In the genomic region with DNA sequence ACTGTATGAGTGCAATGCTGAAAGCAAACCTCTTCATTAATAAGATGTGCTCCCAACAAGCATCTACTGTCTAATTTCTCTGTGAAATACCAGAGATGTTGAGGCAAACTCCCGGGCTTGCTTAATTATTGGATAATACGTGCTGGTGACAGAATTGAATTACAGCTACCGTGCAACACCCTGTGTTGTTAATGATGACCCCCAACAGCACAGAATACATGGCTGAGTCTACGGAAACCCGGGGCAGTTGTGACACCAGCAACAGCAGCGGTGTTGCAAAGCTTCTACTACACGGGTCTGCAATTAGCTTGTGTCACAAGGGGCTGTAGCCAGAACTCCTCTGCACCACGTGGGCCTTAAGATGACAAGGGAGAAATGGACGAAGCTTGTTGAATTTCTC, we compare ENCODE assay signal across 34 mouse cellular contexts.
"Had no signal": no experiment of that assay in that cellular context is flagged by ENCODE, and none has a peak within 500 bp of the region (broad histone marks: within the 10 kb centered on the region; RNA-seq: fewer than 3 reads in every experiment).

No protein-coding gene starts in this region.

- H3K4me2 ChIP-seq: heart, embryonic 11.5 days; heart, embryonic 12.5 days; heart, embryonic 13.5 days; heart, embryonic 15.5 days; hindbrain, embryonic 12.5 days; hindbrain, embryonic 13.5 days; hindbrain, embryonic 14.5 days; hindbrain, embryonic 15.5 days; intestine, embryonic 15.5 days; kidney, embryonic 15.5 days had no signal

- H3K9ac ChIP-seq: heart, embryonic 12.5 days; heart, embryonic 13.5 days; heart, embryonic 15.5 days; hindbrain, embryonic 12.5 days; hindbrain, embryonic 13.5 days; hindbrain, embryonic 14.5 days; hindbrain, embryonic 15.5 days; intestine, embryonic 15.5 days; kidney, embryonic 15.5 days had no signal

- ATAC-seq: hindbrain, embryonic 16.5 days; hindbrain, postnatal 0 days; inflammation-experienced regulatory T-cells, adult 6 months; intestine, embryonic 15.5 days; intestine, embryonic 16.5 days; intestine, postnatal 0 days had no signal

- H3K36me3 ChIP-seq: heart, embryonic 12.5 days; heart, embryonic 13.5 days; heart, embryonic 15.5 days; hindbrain, embryonic 10.5 days; hindbrain, embryonic 12.5 days; hindbrain, embryonic 13.5 days; hindbrain, embryonic 15.5 days; intestine, embryonic 15.5 days; kidney, embryonic 15.5 days had no signal

- H3K4me3 ChIP-seq: heart, embryonic 12.5 days; heart, embryonic 13.5 days; heart, embryonic 15.5 days; hindbrain, embryonic 10.5 days; hindbrain, embryonic 12.5 days; hindbrain, embryonic 13.5 days; hindbrain, embryonic 15.5 days; intestine, embryonic 15.5 days; kidney, embryonic 15.5 days; layer of hippocampus, adult 2 months had no signal

- H3K9me3 ChIP-seq: heart, embryonic 12.5 days; heart, embryonic 13.5 days; heart, embryonic 15.5 days; hindbrain, embryonic 10.5 days; hindbrain, embryonic 12.5 days; hindbrain, embryonic 13.5 days; hindbrain, embryonic 15.5 days; intestine, embryonic 15.5 days; kidney, embryonic 15.5 days had no signal

- H3K4me1 ChIP-seq: heart, embryonic 12.5 days; heart, embryonic 13.5 days; heart, embryonic 15.5 days; hindbrain, embryonic 10.5 days; hindbrain, embryonic 12.5 days; intestine, embryonic 15.5 days; kidney, embryonic 15.5 days had no signal

- H3K27ac ChIP-seq: heart, embryonic 13.5 days; heart, embryonic 15.5 days; hindbrain, embryonic 10.5 days; hindbrain, embryonic 12.5 days; hindbrain, embryonic 13.5 days; hindbrain, embryonic 14.5 days; hindbrain, embryonic 15.5 days; hindbrain, postnatal 0 days; intestine, embryonic 15.5 days; kidney, embryonic 15.5 days; kidney, postnatal 0 days; layer of hippocampus, adult 2 months had no signal

- DNase-seq: heart, postnatal 10 days; heart, postnatal 14 days; heart, postnatal 36 days; heart, postnatal 4 days; kidney, adult 11 months; kidney, adult 18-20 months; kidney, adult 2 months; kidney, adult 8-10 months; kidney, adult 9 months; kidney, postnatal 10 days; kidney, postnatal 14 days; kidney, postnatal 25 days; kidney, postnatal 36 days; kidney, postnatal 4 days; layer of hippocampus, adult 9-11 months; layer of hippocampus, postnatal 36 days had no signal

- H3K27me3 ChIP-seq: heart, embryonic 15.5 days; hindbrain, embryonic 12.5 days; hindbrain, embryonic 13.5 days; hindbrain, embryonic 15.5 days; intestine, embryonic 15.5 days had no signal
